Mouse (Mus musculus) myocyte (in vitro differentiated cells): Measurements from ENCODE around the gene Copz1.

Experiments used
- E2F4 ChIP-seq: IDR thresholded peaks from one replicate; pipeline ENCODE4 v1.6.1; 2011; ENCODE audit warnings: mild to moderate bottlenecking, control low read depth, moderate library complexity; ENCODE audit not compliant: insufficient read depth
- MAX ChIP-seq: IDR thresholded peaks from one replicate; pipeline ENCODE4 v1.6.1; 2011; ENCODE audit warnings: low read depth, mild to moderate bottlenecking, control low read depth
- POLR2A ChIP-seq: IDR thresholded peaks from one replicate; pipeline ENCODE4 v1.6.1; 2011; ENCODE audit warnings: low read depth, mild to moderate bottlenecking, control low read depth, moderate library complexity; ENCODE audit not compliant: insufficient read length
- POLR2AphosphoS2 ChIP-seq: IDR thresholded peaks from one replicate; pipeline ENCODE4 v1.6.1; 2011; ENCODE audit warnings: low read depth, control low read depth; ENCODE audit not compliant: insufficient read length
- REST ChIP-seq: IDR thresholded peaks from one replicate; pipeline ENCODE4 v1.6.1; 2011; ENCODE audit warnings: mild to moderate bottlenecking, control low read depth, moderate library complexity; ENCODE audit not compliant: insufficient read depth, insufficient read length
- USF1 ChIP-seq: IDR thresholded peaks from one replicate; pipeline ENCODE4 v1.6.1; 2011; ENCODE audit warnings: low read depth, mild to moderate bottlenecking, control low read depth, moderate library complexity

DNA sequence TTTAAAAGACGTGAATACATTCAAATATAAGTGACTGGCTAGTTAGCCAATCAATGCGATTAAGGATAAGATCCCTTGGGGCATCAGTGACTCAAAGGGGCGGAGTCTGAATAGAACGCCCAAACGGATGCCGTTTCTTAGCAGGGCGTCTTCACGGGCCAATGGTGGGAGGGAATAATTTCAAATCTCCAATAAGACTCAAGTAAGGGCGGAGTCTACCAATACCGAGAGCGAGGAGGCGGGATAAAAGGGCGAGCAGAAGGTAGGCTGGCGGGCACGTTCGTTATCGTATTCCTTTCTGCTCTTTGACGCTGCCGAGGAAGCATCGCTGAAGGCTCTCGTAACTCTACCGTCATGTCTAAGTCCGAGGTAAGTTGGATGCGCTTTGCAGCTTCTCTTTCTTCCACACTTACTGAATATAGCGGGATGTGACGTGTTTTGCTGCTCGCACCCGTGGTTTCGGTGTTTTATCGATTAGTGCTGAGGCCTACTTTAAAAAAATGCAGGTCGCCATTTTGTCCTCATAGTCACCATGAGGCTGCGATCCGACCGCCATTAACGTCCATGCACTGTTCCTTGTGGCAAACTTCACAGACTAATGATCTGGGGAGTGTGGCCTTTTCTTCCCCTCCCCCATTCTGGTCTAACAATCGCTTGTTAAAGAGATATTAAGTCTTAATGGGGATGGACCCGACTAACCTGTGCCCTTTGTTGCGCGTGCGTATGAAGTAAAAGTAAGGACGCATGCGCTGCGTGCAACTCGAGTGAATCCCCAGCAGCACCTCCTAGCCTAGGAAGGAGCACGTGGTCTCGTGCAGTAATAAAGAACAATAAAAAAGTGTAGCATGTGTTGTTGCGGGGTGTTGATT, 32.1 kb upstream of the Copz1 start, which contains the start of gene Hnrnpa1:
- peak; percentile 95 for TF ChIP-seq POLR2A
- TF ChIP-seq POLR2AphosphoS2, result peak; percentile 98
- peak; percentile 24 for TF ChIP-seq REST
- TF ChIP-seq MAX, result peak; percentile 94
- TF ChIP-seq USF1, result peak; percentile 90
- peak; percentile 14 for TF ChIP-seq E2F4
